Mouse (Mus musculus): Measurements from ENCODE around the gene Gpld1.

The Gpld1 gene

DNA sequence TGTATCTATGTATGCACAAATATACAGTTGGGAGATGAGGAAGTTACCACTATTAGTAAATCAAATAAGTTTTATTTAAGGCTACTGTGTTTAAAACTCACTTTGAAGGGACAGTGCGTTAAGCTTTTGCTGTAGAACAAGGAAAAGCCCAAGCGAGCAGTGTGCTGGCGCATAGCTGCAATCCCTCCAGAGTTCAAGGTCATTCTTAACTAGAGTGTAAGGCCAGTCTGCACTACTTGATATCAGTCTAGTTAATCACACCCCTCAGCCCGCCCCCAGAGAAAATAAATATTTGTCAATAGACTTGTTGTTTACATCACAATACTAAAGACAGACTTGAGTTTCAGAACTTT lies 77.6 kb downstream of the Gpld1 start:
- CTCF ChIA-PET = no interaction called here

DNA sequence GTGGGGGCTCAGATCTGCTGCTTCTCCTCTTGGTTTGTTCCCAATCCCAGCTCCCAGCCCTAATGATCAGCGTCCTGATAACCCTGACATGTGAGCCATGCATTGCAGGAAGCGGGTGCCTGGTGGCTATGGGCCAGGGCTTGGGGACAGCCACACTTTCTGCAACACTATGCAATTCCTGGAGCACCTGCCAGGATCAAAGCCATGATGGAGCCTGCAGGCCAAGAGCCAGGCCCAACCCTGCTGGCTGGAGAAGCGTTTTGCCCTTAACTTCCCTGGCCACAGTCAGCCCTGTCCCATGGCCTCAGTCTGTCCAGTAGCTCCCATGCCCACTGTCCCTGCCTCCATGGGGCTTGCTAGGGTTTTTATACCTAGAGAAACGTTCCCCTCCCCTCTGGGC lies 79.4 kb downstream of the Gpld1 start:
- CTCF ChIA-PET = no interaction called here

DNA sequence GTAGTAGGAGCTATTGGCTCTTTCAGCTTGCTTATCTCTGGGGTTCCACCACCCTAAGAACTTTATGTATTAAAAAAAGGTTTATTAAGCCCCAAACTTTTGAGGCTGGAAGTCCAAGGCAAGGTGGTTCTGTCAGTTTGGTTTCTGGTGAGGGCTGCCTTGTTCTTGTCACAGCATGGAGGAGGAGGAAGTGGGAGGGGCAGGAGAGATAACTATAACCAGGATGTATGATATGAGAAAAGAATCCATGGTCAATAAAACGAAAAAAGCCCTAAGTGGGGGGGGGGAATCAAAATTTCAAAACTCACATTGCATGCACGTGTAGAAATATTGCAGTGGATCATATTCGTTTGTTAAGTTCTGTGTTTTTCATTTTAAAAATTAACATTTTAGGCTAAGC lies 80.2 kb downstream of the Gpld1 start:
- CTCF ChIA-PET = no interaction called here

- CTCF ChIA-PET = interaction anchor here (0.7 to 1.1 kb wide), 2 partner anchors 69 to 91 kb away, joined by 4 to 7 read pairs; no protein-coding TSS in a partner anchor
Observed at GRCm38 (mm10) chr13:25024655-25025054, 81.7 kb downstream of the Gpld1 start.

DNA sequence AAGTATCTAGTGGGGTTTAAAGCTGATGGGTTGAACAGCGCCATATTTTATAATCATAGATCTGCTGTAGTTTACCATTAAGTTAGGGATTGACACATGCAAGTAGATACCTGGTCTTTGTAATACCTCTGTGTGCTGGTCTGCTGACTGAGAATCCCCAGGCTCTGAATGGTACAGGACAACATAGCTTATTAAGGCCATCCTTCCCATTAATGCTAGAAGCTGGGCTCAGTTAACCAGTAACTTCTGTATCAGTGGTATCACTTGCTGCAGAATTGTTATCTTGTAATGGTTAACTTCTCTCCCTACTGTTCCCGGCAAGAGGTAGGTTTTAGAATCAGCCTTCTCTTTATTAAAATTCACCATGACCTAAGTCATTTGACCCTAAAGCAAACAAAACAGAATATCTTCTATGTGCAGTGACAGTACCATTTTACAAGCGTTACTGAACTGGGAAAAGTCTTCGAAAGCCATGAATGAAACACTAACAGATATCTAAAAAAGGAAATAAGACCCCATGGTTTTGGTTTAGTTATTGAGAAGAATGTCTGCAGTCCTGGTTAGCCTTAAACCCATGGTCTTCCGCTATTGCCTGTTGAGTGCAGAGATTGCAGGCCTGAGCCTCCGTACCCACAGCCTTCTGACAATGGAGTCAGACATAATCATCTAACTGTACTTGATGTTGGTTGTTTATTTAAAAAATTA lies 83.6 kb downstream of the Gpld1 start:
- CTCF ChIA-PET = no interaction called here

GRCm38 (mm10) chr13:25027114-25027425 lies 84.1 kb downstream of the Gpld1 start:
- CTCF ChIA-PET = no interaction called here

- CTCF ChIA-PET = no interaction called here
Observed at GRCm38 (mm10) chr13:25039488-25039887, 96.5 kb downstream of the Gpld1 start.

Measured in spleen, embryonic (tissue).